Mouse (Mus musculus) lung, embryonic 14.5 days (tissue): Measurements from ENCODE around the gene 4930568D16Rik. TPM values are rescaled to one million over a fixed set of nuclear protein-coding genes. Genes with fewer than 3 reads are reported as not detected.

Experiments
- ATAC-seq: fragments of 200-750 bp; cut with Nextera tagmentation; 2 replicates; pipeline ENCODE4 v1.8.0; 2017; ENCODE audit warnings: mild to moderate bottlenecking, moderate TSS enrichment, moderate library complexity; ENCODE audit not compliant: insufficient read depth
- DNase-seq: peaks from one replicate; pipeline ENCODE4 v3.0.0-alpha.2; 2015
- H3K27ac ChIP-seq: fragments of 300-500 bp; sonication (generic); 2 replicates; pipeline ENCODE4 v1.5.1; 2014; ENCODE audit warnings: low read depth, mild to moderate bottlenecking, moderate library complexity
- H3K27me3 ChIP-seq: fragments of 300-500 bp; sonication (generic); 2 replicates; pipeline ENCODE4 v1.6.1; 2014; ENCODE audit warnings: low read length, control low read depth; ENCODE audit not compliant: insufficient read depth
- H3K36me3 ChIP-seq: fragments of 300-500 bp; sonication (generic); 2 replicates; pipeline ENCODE4 v1.6.1; 2014; ENCODE audit warnings: control low read depth; ENCODE audit not compliant: insufficient read depth
- H3K4me1 ChIP-seq: fragments of 300-500 bp; sonication (generic); 2 replicates; pipeline ENCODE4 v1.6.1; 2014; ENCODE audit warnings: antibody characterized with exemption, control low read depth; ENCODE audit not compliant: insufficient read depth
- H3K4me2 ChIP-seq: fragments of 300-500 bp; sonication (generic); 2 replicates; pipeline ENCODE4 v1.6.1; 2014; ENCODE audit warnings: mild to moderate bottlenecking
- H3K4me3 ChIP-seq: fragments of 300-500 bp; sonication (generic); 2 replicates; pipeline ENCODE4 v1.5.1; 2014; ENCODE audit warnings: low read depth, low read length
- H3K9ac ChIP-seq: fragments of 300-500 bp; sonication (generic); 2 replicates; pipeline ENCODE4 v1.6.1; 2014
- H3K9me3 ChIP-seq: fragments of 300-500 bp; sonication (generic); 2 replicates; pipeline ENCODE4 v1.6.1; 2016; ENCODE audit warnings: low read depth, low read length, control low read depth
- CTCF ChIP-seq: IDR thresholded peaks from 2 replicates; pipeline ENCODE4 v1.5.1; 2016; ENCODE audit warnings: antibody characterized with exemption, low read depth
- WGBS: fragments of 180-500 bp; shearing (Covaris S2); extraction: QIAGEN DNeasy Blood & Tissue Kit; methylation state at CpG from one replicate; pipeline ENCODE4 v1.1.7; 2014; 5-methylcytosine and 5-hydroxymethylcytosine counted together
- polyA plus RNA-seq: library from polyadenylated mRNA; unstranded; fragments of >200 nt; fragmentation: Nextera tagmentation; extraction: Ambion mirVana; gene quantifications from 2 replicates; pipeline ENCODE4 v1.2.1, GENCODE M21; 2014

The 4930568D16Rik gene
- polyA plus RNA-seq, 1 experiment from 2014 or later = not detected

DNA sequence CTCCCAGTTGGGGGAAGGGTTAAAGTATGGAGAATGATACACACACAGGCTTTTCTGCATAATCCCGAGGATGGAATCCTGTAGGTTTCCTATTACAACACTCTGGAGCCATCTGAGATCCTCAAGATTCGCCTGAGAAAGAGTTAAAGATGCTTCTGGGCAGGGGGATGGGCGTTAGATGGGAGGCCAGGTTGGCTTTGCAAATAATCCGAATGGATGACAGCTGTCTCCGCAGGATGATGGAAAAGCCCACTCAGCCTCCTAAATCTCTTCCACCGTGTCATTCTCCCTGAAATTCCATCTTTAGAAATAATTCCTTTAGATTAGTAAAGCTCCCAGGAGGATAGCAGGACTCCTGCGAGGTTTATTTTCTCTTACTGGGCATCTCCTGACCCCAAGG is 31.9 kb downstream of the 4930568D16Rik start:
- Histone ChIP-seq H3K4me1 (no peaks in the 10 kb centered on the region), H3K27ac (0 out of 2 replicates have a peak overlapping the region, but pooled peaks have one; percentile 6), H3K4me2 (peak overlapping the region; percentile 98), H3K9me3 (no peaks in the 10 kb centered on the region), H3K4me3 (peak overlapping the region; percentile 71), H3K36me3 (no peaks in the 10 kb centered on the region), H3K9ac (peak overlapping the region; percentile 82), H3K27me3 (0 out of 2 replicates have a peak, but pooled peaks cover 3% of the 10 kb centered on the region)
- no peak for ATAC-seq
- no peak for TF ChIP-seq CTCF
- DNase-seq = no peak
- 7% methylated on average over 7 of the region's 7 CpGs for WGBS

DNA sequence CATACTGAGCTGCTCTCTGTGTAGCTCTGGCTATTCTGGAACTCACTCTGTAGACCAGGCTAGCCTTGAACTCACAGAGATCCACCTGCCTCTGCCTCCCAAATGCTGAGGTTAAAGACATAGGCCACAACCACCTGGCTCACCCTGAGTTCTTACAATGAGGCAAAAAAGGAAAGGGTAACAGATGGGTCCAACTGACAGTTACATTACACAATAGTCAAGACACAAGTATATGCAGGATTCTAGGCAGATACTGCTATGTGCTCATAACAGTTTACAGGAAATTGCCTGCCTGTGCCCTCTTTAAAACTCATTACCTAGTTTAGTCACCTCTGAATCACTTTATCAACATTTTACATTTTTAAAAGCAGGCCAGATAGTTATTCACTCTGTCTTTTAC is 33.9 kb downstream of the 4930568D16Rik start:
- Histone ChIP-seq H3K4me2 (peak overlapping the region; percentile 25; the same call in 1 of the 2 replicates), H3K27me3 (0 out of 2 replicates have a peak, but pooled peaks cover 3% of the 10 kb centered on the region), H3K4me3 (no peak overlapping the region), H3K9ac (no peak overlapping the region), H3K4me1 (no peaks in the 10 kb centered on the region), H3K9me3 (no peaks in the 10 kb centered on the region), H3K27ac (no peak overlapping the region), H3K36me3 (no peaks in the 10 kb centered on the region)
- ATAC-seq = no peak
- no peak for TF ChIP-seq CTCF
- DNase-seq = no peak

DNA sequence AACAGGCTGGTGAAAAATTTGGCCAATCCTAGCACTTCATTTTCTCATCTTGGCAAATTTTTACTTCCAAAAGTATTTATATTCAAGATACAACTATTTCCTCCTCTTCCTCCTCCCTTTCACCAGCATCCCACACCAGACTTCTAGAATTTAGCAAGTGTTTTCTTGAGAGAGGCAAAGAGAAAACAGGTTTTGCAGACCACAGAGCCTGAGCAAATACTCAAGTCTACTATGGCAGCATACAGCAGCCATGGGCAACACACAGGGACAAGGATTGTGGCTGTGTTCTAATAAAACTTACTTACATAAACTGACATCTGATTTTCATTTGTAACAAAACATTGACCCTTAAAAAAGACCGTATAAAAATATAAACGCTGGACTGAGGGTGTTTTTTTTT is 36.3 kb downstream of the 4930568D16Rik start:
- no peak for TF ChIP-seq CTCF
- 0 out of 2 replicates have a peak, but pooled peaks cover 3% of the 10 kb centered on the region for H3K27me3 ChIP-seq
- ATAC-seq (no peak), DNase-seq (no peak)
- H3K4me3 ChIP-seq = no peak overlapping the region
- no peaks in the 10 kb centered on the region for H3K36me3 ChIP-seq
- no peaks in the 10 kb centered on the region for H3K9me3 ChIP-seq
- no peak overlapping the region for H3K4me2 ChIP-seq
- no peaks in the 10 kb centered on the region for H3K4me1 ChIP-seq
- 40% methylated on average over 2 of the region's 2 CpGs for WGBS
- no peak overlapping the region for H3K27ac ChIP-seq
- H3K9ac ChIP-seq = no peak overlapping the region

DNA sequence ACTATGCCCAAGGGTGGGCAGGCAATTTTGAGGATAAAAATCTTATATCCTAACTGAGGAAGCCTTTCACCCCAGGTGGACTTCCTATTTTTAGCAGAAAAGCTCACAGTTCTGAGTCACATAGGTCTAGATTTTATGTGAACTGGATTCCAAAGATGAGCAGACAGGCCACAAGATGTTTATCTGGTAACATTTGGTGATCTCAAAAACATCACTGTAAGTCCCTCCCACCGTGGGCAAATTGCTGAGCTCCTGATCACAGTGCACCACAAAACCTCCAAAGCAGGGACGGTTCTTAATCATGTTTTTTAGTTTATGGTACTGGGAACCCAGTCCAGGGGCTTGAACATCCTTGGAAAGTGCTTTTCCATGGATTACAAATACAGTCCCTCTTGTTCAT is 38.5 kb downstream of the 4930568D16Rik start:
- H3K4me1 ChIP-seq = no peaks in the 10 kb centered on the region
- H3K4me2 ChIP-seq = no peak overlapping the region
- H3K27ac ChIP-seq = no peak overlapping the region
- TF ChIP-seq CTCF = no peak
- DNase-seq (no peak), ATAC-seq (no peak)
- H3K36me3 ChIP-seq = no peaks in the 10 kb centered on the region
- no peaks in the 10 kb centered on the region for H3K27me3 ChIP-seq
- no peaks in the 10 kb centered on the region for H3K9me3 ChIP-seq
- no peak overlapping the region for H3K9ac ChIP-seq
- WGBS = 81% methylated on average over 2 of the region's 2 CpGs
- H3K4me3 ChIP-seq = no peak overlapping the region

DNA sequence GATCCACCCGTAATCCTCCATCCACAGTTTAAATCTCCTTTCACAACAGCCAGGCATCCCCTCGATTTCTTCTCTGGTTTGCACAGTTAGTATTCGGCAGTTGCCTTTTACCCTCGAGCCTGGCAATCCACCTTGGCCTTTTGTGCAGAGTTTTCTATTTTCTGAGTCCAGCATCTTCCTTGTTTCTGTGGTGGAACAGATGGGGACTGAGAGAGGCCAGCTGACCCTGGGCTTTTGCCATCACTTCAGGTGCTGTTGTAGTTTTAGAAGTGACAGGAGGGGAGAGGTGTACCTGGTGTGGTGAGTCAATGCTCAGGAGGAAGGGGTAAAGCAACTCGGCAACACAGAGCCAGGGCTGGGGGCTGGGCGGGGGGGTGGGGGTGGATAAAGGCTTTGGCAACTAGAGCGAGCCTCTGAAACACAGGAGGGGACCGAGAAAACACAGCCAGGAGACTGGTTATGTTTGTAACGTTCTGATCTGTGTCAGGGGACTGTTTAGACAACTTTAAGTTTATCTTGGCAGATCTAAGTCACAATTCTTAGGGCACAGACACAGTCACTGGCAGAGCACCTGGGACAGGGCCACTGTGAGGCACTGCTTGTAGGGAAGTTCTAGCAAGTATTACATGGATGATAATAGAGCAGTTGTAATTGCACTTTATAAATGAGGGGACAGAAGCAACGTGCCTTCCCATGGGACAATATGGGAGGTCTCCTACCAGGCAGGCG is 39.3 kb downstream of the 4930568D16Rik start:
- H3K27me3 ChIP-seq = no peaks in the 10 kb centered on the region
- no peak overlapping the region for H3K4me3 ChIP-seq
- H3K9me3 ChIP-seq = no peaks in the 10 kb centered on the region
- H3K9ac ChIP-seq = no peak overlapping the region
- ATAC-seq (no peak), DNase-seq (no peak)
- no peak for TF ChIP-seq CTCF
- WGBS = 43% methylated on average over 11 of the region's 11 CpGs
- H3K4me1 ChIP-seq = no peaks in the 10 kb centered on the region
- H3K4me2 ChIP-seq = no peak overlapping the region; the same call in 1 of the 2 replicates
- H3K36me3 ChIP-seq = no peaks in the 10 kb centered on the region
- peak overlapping the region; percentile 63 for H3K27ac ChIP-seq

DNA sequence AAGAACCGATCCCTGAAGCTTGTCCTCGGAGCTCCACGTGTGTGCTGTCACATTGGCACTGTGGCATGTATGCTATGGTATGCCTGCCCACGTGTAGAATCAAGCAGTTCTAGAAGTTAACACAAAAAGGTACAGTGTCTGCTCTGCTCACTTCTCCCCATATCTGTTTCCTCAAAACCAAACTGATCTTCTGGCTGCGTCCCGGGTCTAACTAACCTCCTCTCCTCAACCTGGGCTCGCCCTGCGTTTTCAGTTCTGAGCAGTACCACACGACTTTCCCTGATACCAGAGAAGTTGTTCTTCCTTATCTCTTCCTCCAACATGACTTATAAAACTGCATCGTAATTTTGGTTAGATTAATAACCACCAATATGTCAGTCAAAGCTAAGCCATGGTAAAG is 39.9 kb downstream of the 4930568D16Rik start:
- no peaks in the 10 kb centered on the region for H3K9me3 ChIP-seq
- DNase-seq (no peak), ATAC-seq (no peak)
- no peak overlapping the region for H3K9ac ChIP-seq
- peak overlapping the region; percentile 63 for H3K27ac ChIP-seq
- no peak overlapping the region; the same call in 1 of the 2 replicates for H3K4me2 ChIP-seq
- no peak overlapping the region for H3K4me3 ChIP-seq
- H3K36me3 ChIP-seq = no peaks in the 10 kb centered on the region
- H3K27me3 ChIP-seq = no peaks in the 10 kb centered on the region
- WGBS = 45% methylated on average over 10 of the region's 10 CpGs
- H3K4me1 ChIP-seq = no peaks in the 10 kb centered on the region
- no peak for TF ChIP-seq CTCF

DNA sequence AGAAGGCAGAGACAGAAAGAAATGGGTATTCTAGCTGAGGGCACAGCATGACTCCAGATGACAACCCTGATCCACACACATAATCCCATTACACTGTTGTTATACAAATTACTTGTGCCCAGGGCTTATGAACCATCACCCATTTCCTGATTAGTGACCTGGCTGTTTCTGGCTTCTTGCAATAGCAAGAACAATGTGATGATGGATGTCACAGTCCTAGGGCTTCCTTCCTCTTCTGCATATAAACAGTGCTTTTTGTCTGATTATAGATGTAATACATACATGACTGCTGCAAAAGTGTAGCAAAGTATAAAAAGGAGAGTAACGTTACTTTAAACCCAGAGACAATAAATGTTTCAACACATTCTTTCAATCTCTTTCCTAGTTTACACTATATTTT is 40.6 kb downstream of the 4930568D16Rik start:
- Histone ChIP-seq H3K27me3 (no peaks in the 10 kb centered on the region), H3K27ac (no peak overlapping the region), H3K9me3 (no peaks in the 10 kb centered on the region), H3K9ac (no peak overlapping the region), H3K36me3 (no peaks in the 10 kb centered on the region), H3K4me1 (no peaks in the 10 kb centered on the region), H3K4me3 (no peak overlapping the region), H3K4me2 (no peak overlapping the region)
- WGBS = 25% methylated on average over 1 of the region's 1 CpGs
- ATAC-seq = no peak
- DNase-seq = peak; percentile 32
- TF ChIP-seq CTCF = no peak
